25 mouse cellular contexts compared by ENCODE assay signal in genomic region chr5:75595319-75595718, GRCm38 (mm10). TPM values are rescaled to one million over a fixed set of nuclear protein-coding genes. Genes with fewer than 3 reads are reported as not detected.
A peak's percentile ranks its signal among the peaks of the same experiment; 100 is the strongest.
DNase-seq lines count a peak whose midpoint lies in the region; ATAC-seq and TF ChIP-seq lines count a peak whose summit lies in the region.
"Had no signal": no experiment of that assay in that cellular context is flagged by ENCODE, and none has a peak within 500 bp of the region (broad histone marks: within the 10 kb centered on the region; RNA-seq: fewer than 3 reads in every experiment).

No protein-coding gene starts in this region.

- 85% methylated on average over 10 of the region's 10 CpGs for WGBS in forebrain, embryonic 13.5 days
- WGBS in forebrain, embryonic 12.5 days, result 90% methylated on average over 10 of the region's 10 CpGs
- WGBS in hindbrain, embryonic 13.5 days, result 67% methylated on average over 10 of the region's 10 CpGs
- 90% methylated on average over 10 of the region's 10 CpGs for WGBS in hindbrain, embryonic 10.5 days
- 72% methylated on average over 10 of the region's 10 CpGs for WGBS in forebrain, postnatal 0 days

- H3K27ac ChIP-seq in forebrain, embryonic 13.5 days, result peak overlapping the region; percentile 48; the same call in 1 of the 2 replicates
- no peak overlapping the region for H3K27ac ChIP-seq in forebrain, embryonic 12.5 days
- H3K27ac ChIP-seq in hindbrain, embryonic 13.5 days, result 0 out of 2 replicates have a peak overlapping the region, but pooled peaks have one; percentile 12
- H3K27ac ChIP-seq in hindbrain, embryonic 10.5 days, result no peak overlapping the region
- no peak overlapping the region for H3K27ac ChIP-seq in forebrain, postnatal 0 days (ENCODE audit: low read depth, low read length)
- H3K27ac ChIP-seq: embryonic facial prominence, embryonic 13.5 days; gastrocnemius, adult 2 months; heart, embryonic 15.5 days; hindbrain, embryonic 15.5 days had no signal

- no peaks in the 10 kb centered on the region for H3K9me3 ChIP-seq in forebrain, embryonic 13.5 days (replicated peaks)
- H3K9me3 ChIP-seq in forebrain, embryonic 12.5 days, result no peaks in the 10 kb centered on the region
- no peaks in the 10 kb centered on the region for H3K9me3 ChIP-seq in hindbrain, embryonic 13.5 days
- H3K9me3 ChIP-seq in hindbrain, embryonic 10.5 days, result no peaks in the 10 kb centered on the region
- no peaks in the 10 kb centered on the region for H3K9me3 ChIP-seq in forebrain, postnatal 0 days (ENCODE audit: low read length)
- H3K9me3 ChIP-seq: embryonic facial prominence, embryonic 10.5 days; embryonic facial prominence, embryonic 13.5 days; heart, embryonic 12.5 days; heart, embryonic 15.5 days; hindbrain, embryonic 15.5 days had no signal

- H3K27me3 ChIP-seq in forebrain, embryonic 13.5 days, result peaks cover 41% of the 10 kb centered on the region
- peaks cover 38% of the 10 kb centered on the region for H3K27me3 ChIP-seq in forebrain, embryonic 12.5 days
- H3K27me3 ChIP-seq in hindbrain, embryonic 13.5 days, result no peaks in the 10 kb centered on the region
- H3K27me3 ChIP-seq in hindbrain, embryonic 10.5 days (ENCODE audit: insufficient read depth, poor library complexity, severe bottlenecking), result no peaks in the 10 kb centered on the region
- no peaks in the 10 kb centered on the region for H3K27me3 ChIP-seq in forebrain, postnatal 0 days (ENCODE audit: insufficient read depth, low read length)
- H3K27me3 ChIP-seq: embryonic facial prominence, embryonic 13.5 days; heart, embryonic 12.5 days; heart, embryonic 15.5 days; hindbrain, embryonic 15.5 days had no signal

- 0 out of 2 replicates have a peak, but pooled peaks have one; percentile 43 for ATAC-seq in forebrain, embryonic 13.5 days
- no peak for ATAC-seq in forebrain, embryonic 12.5 days (ENCODE audit: low FRiP score)
- ATAC-seq in hindbrain, embryonic 13.5 days (ENCODE audit: low FRiP score), result no peak
- ATAC-seq in forebrain, postnatal 0 days, result peak; percentile 45; the same call in 1 of the 2 replicates
- ATAC-seq: activated CD4-positive, CD25-positive, alpha-beta regulatory T cell, adult 4 months; inflammation-experienced regulatory T-cells, adult 6 months had no signal

- no peak for DNase-seq in hindbrain, embryonic 10.5 days (ENCODE audit: low spot score)
- DNase-seq in forebrain, postnatal 0 days, result no peak
- DNase-seq in cerebellum, postnatal 14 days, result no peak
- DNase-seq: adrenal gland, adult 8-10 months; cerebellum, adult 11 months; cerebellum, adult 2 months; cerebellum, adult 9-11 months; cerebellum, postnatal 36 days; embryo, embryonic 11 days; gastrocnemius, adult 2 months; gastrocnemius, postnatal 14 days; heart, postnatal 36 days; kidney, adult 18-20 months; kidney, adult 9 months had no signal

- H3K36me3 ChIP-seq in forebrain, embryonic 13.5 days (ENCODE audit: poor library complexity, severe bottlenecking), result no peaks in the 10 kb centered on the region
- no peaks in the 10 kb centered on the region for H3K36me3 ChIP-seq in forebrain, embryonic 12.5 days (replicated peaks)
- H3K36me3 ChIP-seq in hindbrain, embryonic 13.5 days, result no peaks in the 10 kb centered on the region
- H3K36me3 ChIP-seq in hindbrain, embryonic 10.5 days, result no peaks in the 10 kb centered on the region
- H3K36me3 ChIP-seq in forebrain, postnatal 0 days (ENCODE audit: insufficient read depth), result no peaks in the 10 kb centered on the region
- H3K36me3 ChIP-seq: embryonic facial prominence, embryonic 10.5 days; embryonic facial prominence, embryonic 13.5 days; heart, embryonic 12.5 days; heart, embryonic 15.5 days; hindbrain, embryonic 15.5 days had no signal

- H3K4me3 ChIP-seq in forebrain, embryonic 13.5 days, result no peak overlapping the region
- H3K4me3 ChIP-seq in forebrain, embryonic 12.5 days (replicated peaks), result no peak overlapping the region
- no peak overlapping the region for H3K4me3 ChIP-seq in hindbrain, embryonic 13.5 days
- H3K4me3 ChIP-seq in hindbrain, embryonic 10.5 days, result no peak overlapping the region
- H3K4me3 ChIP-seq in forebrain, postnatal 0 days (ENCODE audit: low read depth, low read length), result no peak overlapping the region
- H3K4me3 ChIP-seq: embryonic facial prominence, embryonic 10.5 days; embryonic facial prominence, embryonic 13.5 days; erythroblast, embryonic 14.5 days; heart, embryonic 12.5 days; heart, embryonic 15.5 days; hindbrain, embryonic 15.5 days had no signal

- H3K9ac ChIP-seq in forebrain, embryonic 13.5 days, result no peak overlapping the region
- H3K9ac ChIP-seq in forebrain, embryonic 12.5 days, result no peak overlapping the region
- no peak overlapping the region for H3K9ac ChIP-seq in hindbrain, embryonic 13.5 days
- no peak overlapping the region for H3K9ac ChIP-seq in forebrain, postnatal 0 days
- H3K9ac ChIP-seq: embryonic facial prominence, embryonic 13.5 days; heart, embryonic 12.5 days; heart, embryonic 15.5 days; hindbrain, embryonic 15.5 days had no signal

- no peak for TF ChIP-seq CTCF in forebrain, postnatal 0 days (IDR thresholded peaks at IDR 0.05; ENCODE audit: low read depth)

- H3K4me2 ChIP-seq in forebrain, embryonic 13.5 days, result no peak overlapping the region
- H3K4me2 ChIP-seq in forebrain, embryonic 12.5 days, result no peak overlapping the region
- no peak overlapping the region for H3K4me2 ChIP-seq in hindbrain, embryonic 13.5 days
- no peak overlapping the region for H3K4me2 ChIP-seq in forebrain, postnatal 0 days (ENCODE audit: low read depth)
- H3K4me2 ChIP-seq: embryonic facial prominence, embryonic 13.5 days; hindbrain, embryonic 15.5 days had no signal

- H3K4me1 ChIP-seq in forebrain, embryonic 13.5 days, result peaks cover 36% of the 10 kb centered on the region
- peaks cover 25% of the 10 kb centered on the region for H3K4me1 ChIP-seq in forebrain, embryonic 12.5 days
- peaks cover 80% of the 10 kb centered on the region for H3K4me1 ChIP-seq in hindbrain, embryonic 13.5 days (replicated peaks)
- H3K4me1 ChIP-seq in hindbrain, embryonic 10.5 days (replicated peaks), result peaks cover 59% of the 10 kb centered on the region
- H3K4me1 ChIP-seq in forebrain, postnatal 0 days (ENCODE audit: insufficient read depth), result 0 out of 2 replicates have a peak, but pooled peaks cover 10% of the 10 kb centered on the region

RNA-seq across cellular contexts. Expression of gene Kit, which starts 20.6 kb away (rescaled TPM):
- 25.6 and 28.2 TPM in 2 replicates for polyA plus RNA-seq in forebrain, embryonic 13.5 days (2015; fragmentation: Nextera tagmentation; extraction: Ambion mirVana)
- 23.9 and 27.5 TPM in 2 replicates for polyA plus RNA-seq in forebrain, embryonic 12.5 days (2016; fragmentation: Nextera tagmentation; extraction: Ambion mirVana)
- 50.1 and 57.9 TPM in 2 replicates for polyA plus RNA-seq in hindbrain, embryonic 13.5 days (2015; fragmentation: Nextera tagmentation; extraction: Ambion mirVana)
- 23.5 and 29.8 TPM in 2 replicates for polyA plus RNA-seq in hindbrain, embryonic 10.5 days (2016; fragmentation: Nextera tagmentation; extraction: Ambion mirVana)
- 31.8 and 36.3 TPM in 2 replicates for total RNA-seq in forebrain, postnatal 0 days (2014; rRNA removed)
- 17.8 and 24.8 TPM in 2 replicates for polyA plus RNA-seq in forebrain, postnatal 0 days (2015; fragmentation: Nextera tagmentation; extraction: Ambion mirVana)

Comparison
In these comparisons a context has a peak if more than half of its experiments do, and no peak if none do; other contexts are left out.
1. ATAC-seq: peak in forebrain, embryonic 13.5 days (single experiment) and forebrain, postnatal 0 days (single experiment); none in forebrain, embryonic 12.5 days (single experiment) and hindbrain, embryonic 13.5 days (single experiment).
2. H3K27ac ChIP-seq: peak in forebrain, embryonic 13.5 days (single experiment) and hindbrain, embryonic 13.5 days (single experiment); none in forebrain, embryonic 12.5 days (single experiment), hindbrain, embryonic 10.5 days (single experiment) and forebrain, postnatal 0 days (single experiment).